Mouse (Mus musculus) heart, embryonic 16.5 days (tissue): ENCODE data around the gene B4galnt3. TPM values are rescaled to one million over a fixed set of nuclear protein-coding genes. Genes with fewer than 3 reads are reported as not detected.

Experiments used
- ATAC-seq: fragments of 200-750 bp; cut with Nextera tagmentation; replicated peaks from 2 replicates; pipeline ENCODE4 v1.8.0; 2017; ENCODE audit warnings: moderate number of reproducible peaks; ENCODE audit not compliant: insufficient read depth, low FRiP score; ENCODE audit errors: extremely low read depth
- H3K27ac ChIP-seq: fragments of 300-500 bp; sonication (generic); 2 replicates; pipeline ENCODE4 v1.5.1; 2014; ENCODE audit warnings: mild to moderate bottlenecking, low read length, control low read depth, moderate library complexity
- H3K27me3 ChIP-seq: fragments of 300-500 bp; sonication (generic); 2 replicates; pipeline ENCODE4 v1.6.1; 2014; ENCODE audit warnings: low read length, mixed read lengths; ENCODE audit not compliant: control insufficient read depth, insufficient read depth
- H3K36me3 ChIP-seq: fragments of 300-500 bp; sonication (generic); 2 replicates; pipeline ENCODE4 v1.6.1; 2014; ENCODE audit not compliant: control insufficient read depth, insufficient read depth
- H3K4me1 ChIP-seq: fragments of 300-500 bp; sonication (generic); 2 replicates; pipeline ENCODE4 v1.6.1; 2014; ENCODE audit warnings: low read length, mixed read lengths; ENCODE audit not compliant: control insufficient read depth, insufficient read depth
- H3K4me2 ChIP-seq: fragments of 300-500 bp; sonication (generic); 2 replicates; pipeline ENCODE4 v1.6.1; 2014; ENCODE audit warnings: low read depth, mild to moderate bottlenecking, control low read depth, low read length
- H3K4me3 ChIP-seq: fragments of 300-500 bp; sonication (generic); 2 replicates; pipeline ENCODE4 v1.5.1; 2014; ENCODE audit warnings: mild to moderate bottlenecking, control low read depth, low read length
- H3K9ac ChIP-seq: fragments of 300-500 bp; sonication (generic); 2 replicates; pipeline ENCODE4 v1.6.1; 2014; ENCODE audit warnings: low read length, control low read depth
- H3K9me3 ChIP-seq: fragments of 300-500 bp; sonication (generic); replicated peaks from 2 replicates; pipeline ENCODE4 v1.6.1; 2016; ENCODE audit warnings: low read length; ENCODE audit not compliant: control insufficient read depth
- WGBS: fragments of 180-500 bp; shearing (Covaris S2); extraction: QIAGEN DNeasy Blood & Tissue Kit; methylation state at CpG from one replicate; pipeline ENCODE4 v1.1.7; 2014; 5-methylcytosine and 5-hydroxymethylcytosine counted together
- polyA plus RNA-seq: library from polyadenylated mRNA; unstranded; fragments of >200 nt; fragmentation: Nextera tagmentation; extraction: Ambion mirVana; gene quantifications from 2 replicates; pipeline ENCODE4 v1.2.1, GENCODE M21; 2015

B4galnt3 gene
- polyA plus RNA-seq, 1 experiment from 2014 or later = 0.20 TPM

GRCm38 (mm10) chr6:120256431-120256935 lies 37.9 kb downstream of the B4galnt3 start:
- 62% methylated on average over 5 of the region's 5 CpGs for WGBS
- H3K27ac ChIP-seq = no peak overlapping the region
- H3K9me3 ChIP-seq = no peaks in the 10 kb centered on the region
- no peak overlapping the region for H3K4me2 ChIP-seq
- no peak for ATAC-seq
- H3K9ac ChIP-seq = no peak overlapping the region
- H3K4me1 ChIP-seq = no peaks in the 10 kb centered on the region
- H3K27me3 ChIP-seq = no peaks in the 10 kb centered on the region
- H3K36me3 ChIP-seq = no peaks in the 10 kb centered on the region
- H3K4me3 ChIP-seq = no peak overlapping the region

- Histone ChIP-seq H3K4me1 (no peaks in the 10 kb centered on the region), H3K4me2 (no peak overlapping the region), H3K27ac (no peak overlapping the region), H3K27me3 (no peaks in the 10 kb centered on the region), H3K9me3 (no peaks in the 10 kb centered on the region), H3K4me3 (no peak overlapping the region), H3K9ac (no peak overlapping the region), H3K36me3 (no peaks in the 10 kb centered on the region)
- ATAC-seq = no peak
- 88% methylated on average over 12 of the region's 12 CpGs for WGBS
These were observed 38.7 kb downstream of the B4galnt3 start for GRCm38 (mm10) chr6:120255701-120256100.

- H3K27ac ChIP-seq = no peak overlapping the region
- WGBS = 68% methylated on average over 4 of the region's 4 CpGs
- no peaks in the 10 kb centered on the region for H3K36me3 ChIP-seq
- no peak overlapping the region for H3K4me3 ChIP-seq
- no peaks in the 10 kb centered on the region for H3K4me1 ChIP-seq
- H3K9me3 ChIP-seq = no peaks in the 10 kb centered on the region
- H3K4me2 ChIP-seq = no peak overlapping the region
- ATAC-seq = no peak
- no peak overlapping the region for H3K9ac ChIP-seq
- H3K27me3 ChIP-seq = no peaks in the 10 kb centered on the region
These were observed 39.2 kb downstream of the B4galnt3 start for GRCm38 (mm10) chr6:120255144-120255543.

GRCm38 (mm10) chr6:120254640-120255039 lies 39.7 kb downstream of the B4galnt3 start:
- 63% methylated on average over 4 of the region's 4 CpGs for WGBS

GRCm38 (mm10) chr6:120252741-120253140 lies 41.6 kb downstream of the B4galnt3 start:
- Histone ChIP-seq H3K4me1 (no peaks in the 10 kb centered on the region), H3K27ac (no peak overlapping the region), H3K27me3 (no peaks in the 10 kb centered on the region), H3K9me3 (no peaks in the 10 kb centered on the region), H3K9ac (no peak overlapping the region), H3K4me2 (no peak overlapping the region), H3K4me3 (no peak overlapping the region), H3K36me3 (no peaks in the 10 kb centered on the region)
- 84% methylated on average over 2 of the region's 2 CpGs for WGBS
- no peak for ATAC-seq

More at GRCm38 (mm10) chr6:120254640-120255039, 39.7 kb downstream of the B4galnt3 start:
- no peaks in the 10 kb centered on the region for H3K27me3 ChIP-seq
- H3K9me3 ChIP-seq = no peaks in the 10 kb centered on the region
- H3K4me2 ChIP-seq = no peak overlapping the region
- H3K36me3 ChIP-seq = no peaks in the 10 kb centered on the region
- H3K4me3 ChIP-seq = no peak overlapping the region
- H3K9ac ChIP-seq = no peak overlapping the region
- no peak for ATAC-seq
- no peaks in the 10 kb centered on the region for H3K4me1 ChIP-seq
- no peak overlapping the region for H3K27ac ChIP-seq

- no peaks in the 10 kb centered on the region for H3K27me3 ChIP-seq
- H3K4me2 ChIP-seq = no peak overlapping the region
- no peaks in the 10 kb centered on the region for H3K36me3 ChIP-seq
- no peak overlapping the region for H3K9ac ChIP-seq
- no peak overlapping the region for H3K4me3 ChIP-seq
- H3K9me3 ChIP-seq = no peaks in the 10 kb centered on the region
- no peak for ATAC-seq
- WGBS = 80% methylated on average over 7 of the region's 7 CpGs
- H3K4me1 ChIP-seq = no peaks in the 10 kb centered on the region
- no peak overlapping the region for H3K27ac ChIP-seq
These were observed 43.3 kb downstream of the B4galnt3 start for GRCm38 (mm10) chr6:120251010-120251409.

GRCm38 (mm10) chr6:120249831-120250230 lies 44.5 kb downstream of the B4galnt3 start:
- WGBS = 74% methylated on average over 5 of the region's 5 CpGs

GRCm38 (mm10) chr6:120246676-120247075 lies 47.7 kb downstream of the B4galnt3 start:
- H3K4me1 ChIP-seq = no peaks in the 10 kb centered on the region
- no peak overlapping the region for H3K9ac ChIP-seq
- no peaks in the 10 kb centered on the region for H3K36me3 ChIP-seq
- no peak overlapping the region for H3K4me2 ChIP-seq
- no peaks in the 10 kb centered on the region for H3K9me3 ChIP-seq
- H3K27me3 ChIP-seq = no peaks in the 10 kb centered on the region
- H3K27ac ChIP-seq = no peak overlapping the region
- no peak overlapping the region for H3K4me3 ChIP-seq
- ATAC-seq = no peak
- 79% methylated on average over 5 of the region's 5 CpGs for WGBS

More at GRCm38 (mm10) chr6:120249831-120250230, 44.5 kb downstream of the B4galnt3 start:
- no peaks in the 10 kb centered on the region for H3K4me1 ChIP-seq
- ATAC-seq = no peak
- H3K9ac ChIP-seq = no peak overlapping the region
- H3K9me3 ChIP-seq = no peaks in the 10 kb centered on the region
- no peak overlapping the region for H3K4me3 ChIP-seq
- H3K4me2 ChIP-seq = no peak overlapping the region
- H3K27ac ChIP-seq = no peak overlapping the region
- H3K36me3 ChIP-seq = no peaks in the 10 kb centered on the region
- no peaks in the 10 kb centered on the region for H3K27me3 ChIP-seq

GRCm38 (mm10) chr6:120243250-120243649 lies 51.1 kb downstream of the B4galnt3 start:
- Histone ChIP-seq H3K4me3 (no peak overlapping the region), H3K4me2 (no peak overlapping the region), H3K36me3 (no peaks in the 10 kb centered on the region), H3K9me3 (no peaks in the 10 kb centered on the region), H3K9ac (no peak overlapping the region), H3K4me1 (no peaks in the 10 kb centered on the region), H3K27ac (no peak overlapping the region), H3K27me3 (no peaks in the 10 kb centered on the region)
- 68% methylated on average over 8 of the region's 8 CpGs for WGBS
- no peak for ATAC-seq
